Mouse (Mus musculus) spleen, postnatal 36 days (tissue): Measurements from ENCODE around the gene Sdr9c7.
"Not testable (repeated sequence)": the region's sequence is repeated elsewhere in the genome, so short reads cannot be mapped to it uniquely, and the experiment has no call there.

ENCODE experiments used
- DNase-seq, 2 experiments: peaks; one replicate each; pipeline ENCODE4 v3.0.0; 2022; ENCODE audit warnings: low spot score in 2 of 2, mixed read lengths in 1 of 2

Sdr9c7 gene

GRCm38 (mm10) chr10:127898218-127898617 lies at the start of gene Sdr9c7:
Gene Sdr9c7 (plus strand): TSS chr10:127898518.
- DNase-seq: no peak

DNA sequence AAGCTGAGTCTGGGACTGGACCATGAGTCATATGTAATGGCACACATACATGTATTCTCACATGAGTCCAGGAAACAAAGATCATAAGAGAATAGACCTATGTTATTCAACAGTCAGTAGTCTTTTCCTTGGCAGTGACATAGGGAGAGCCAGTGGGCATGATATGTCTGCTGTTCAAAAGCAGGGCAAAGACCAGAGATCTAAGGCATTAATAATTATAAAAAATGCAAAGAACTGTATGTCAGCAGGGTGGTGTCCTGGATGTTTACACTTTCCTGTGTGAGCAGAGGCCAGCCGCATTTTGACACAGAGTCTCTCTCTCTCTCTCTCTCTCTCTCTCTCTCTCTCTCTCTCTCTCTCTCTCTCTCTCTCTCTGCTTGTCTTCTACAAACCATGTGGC lies 48.7 kb upstream of the Sdr9c7 start, which contains the start of gene Rdh19:
Gene Rdh19 (plus strand): TSS at position 301 of the 400 bp plus-strand sequence.
- no peak for DNase-seq

DNA sequence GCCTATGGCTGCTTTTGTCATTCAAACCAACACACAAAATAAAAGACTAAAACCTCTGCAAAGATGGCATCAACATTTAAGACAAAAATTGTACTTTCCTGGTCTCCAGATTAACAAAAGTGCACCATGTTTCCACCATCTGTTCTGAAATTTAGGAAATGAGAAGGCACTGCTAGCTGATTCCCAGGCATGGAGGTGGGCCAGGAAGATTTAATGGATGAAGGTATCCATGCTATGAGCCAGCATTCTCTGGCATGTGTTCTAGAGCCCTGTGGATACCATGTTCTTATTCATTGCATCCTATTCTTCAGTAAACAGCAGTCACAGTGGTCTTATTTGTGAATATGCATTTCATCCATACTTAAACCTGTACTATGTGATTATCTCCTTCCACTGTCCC lies 41.9 kb upstream of the Sdr9c7 start:
- no peak for DNase-seq

DNA sequence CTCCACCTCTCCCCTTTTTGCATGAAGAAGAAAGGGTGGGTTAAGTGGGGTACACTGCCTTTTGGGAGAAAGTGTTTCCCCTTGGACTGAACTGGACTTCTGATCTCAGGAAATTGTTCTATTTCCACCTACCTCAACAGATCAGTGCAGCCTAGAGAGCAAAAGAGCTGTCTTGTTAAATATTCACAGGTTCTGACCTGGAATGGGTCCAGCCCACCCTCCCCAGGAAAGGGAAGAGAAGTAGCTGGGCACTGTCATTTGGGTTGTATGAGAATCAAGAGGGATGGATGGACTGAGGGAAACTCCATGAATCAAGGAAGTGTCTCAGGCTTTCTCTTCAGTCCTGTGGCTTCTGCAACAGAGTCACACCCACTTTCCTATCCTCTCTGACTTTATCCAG lies 33.4 kb upstream of the Sdr9c7 start:
- no peak for DNase-seq

DNA sequence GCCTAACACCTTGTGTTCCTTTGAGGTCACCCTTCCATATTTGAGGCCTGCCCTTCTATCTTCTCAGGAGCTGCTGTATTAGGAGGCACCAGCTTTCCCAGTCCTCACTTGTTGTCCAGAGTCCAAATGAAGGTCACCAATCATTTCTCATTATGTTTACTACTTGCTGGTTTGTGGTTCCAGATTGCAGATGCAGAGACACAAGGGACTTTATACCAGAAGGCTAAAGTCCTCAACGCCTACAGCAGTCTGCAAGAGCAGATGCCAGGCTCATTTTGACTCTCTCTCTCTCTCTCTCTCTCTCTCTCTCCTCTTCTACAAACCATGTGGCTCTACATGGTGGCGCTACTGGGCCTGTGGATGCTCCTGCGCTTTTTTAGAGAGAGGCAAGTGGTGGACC lies 32.1 kb upstream of the Sdr9c7 start, which contains the start of gene Rdh16f2:
Gene Rdh16f2 (plus strand): TSS at position 243 of the 400 bp plus-strand sequence.
- no peak for DNase-seq

DNA sequence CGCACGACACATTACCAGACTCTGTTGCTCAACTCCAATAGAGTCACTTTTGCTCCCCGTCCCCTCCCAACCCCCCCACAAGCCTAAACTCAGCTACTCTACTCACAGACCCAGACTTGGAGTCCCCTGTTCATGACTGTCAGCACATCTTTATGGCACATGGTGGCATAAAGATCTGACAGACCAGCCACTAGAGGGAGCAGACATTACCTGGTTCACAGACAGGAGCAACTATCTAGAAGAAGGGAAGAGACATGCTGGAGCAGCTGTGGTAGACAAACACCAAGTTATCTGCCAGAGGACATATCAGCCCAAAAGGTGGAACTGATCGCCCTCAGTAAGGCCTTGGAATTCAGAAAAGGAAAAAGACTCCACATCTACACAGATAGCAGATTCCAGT lies 25.8 kb upstream of the Sdr9c7 start:
- no peak for DNase-seq

DNA sequence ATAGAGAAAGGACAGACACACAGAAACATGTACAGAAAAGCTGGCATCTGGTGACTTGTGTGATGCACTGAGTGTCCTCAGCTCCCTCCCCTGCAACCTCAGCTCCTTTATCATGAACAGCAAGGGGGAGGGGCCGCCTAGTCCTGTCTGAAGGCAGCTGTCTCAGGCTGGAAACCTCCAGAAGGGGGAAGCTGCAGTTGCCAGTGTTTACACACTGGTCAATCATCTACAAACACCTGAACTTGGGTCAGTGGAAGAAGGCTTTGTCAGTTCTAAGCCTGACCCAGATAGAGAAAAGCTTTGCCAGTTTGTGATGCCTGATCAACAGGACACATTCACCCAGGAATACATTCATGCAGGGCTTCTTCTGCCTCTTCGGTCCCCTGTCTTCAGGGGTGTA lies 20.6 kb upstream of the Sdr9c7 start:
- no peak for DNase-seq

- no peak for DNase-seq
Measured at GRCm38 (mm10) chr10:127878262-127879057, 19.9 kb upstream of the Sdr9c7 start.

- DNase-seq: no peak
Measured at GRCm38 (mm10) chr10:127879155-127879688, 19.1 kb upstream of the Sdr9c7 start.

DNA sequence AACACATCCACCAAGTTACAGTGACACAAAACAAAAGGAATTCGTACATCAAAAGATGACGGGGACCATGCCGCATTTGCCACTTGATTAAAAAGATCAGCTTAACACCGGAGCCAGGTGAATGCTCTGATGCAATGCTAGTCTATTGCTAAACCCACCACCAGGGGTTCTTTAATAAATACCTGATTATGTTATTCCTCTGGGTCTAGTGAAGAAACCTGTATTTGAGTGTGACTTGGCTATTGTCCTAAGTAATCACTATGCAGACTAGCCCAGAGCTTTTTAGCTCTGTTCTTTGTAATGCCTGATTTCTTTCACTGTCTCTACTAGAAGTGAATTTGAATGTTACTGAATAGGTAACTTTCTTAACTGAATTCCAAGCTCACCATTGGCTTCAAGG lies 17.3 kb upstream of the Sdr9c7 start:
- no peak for DNase-seq

DNA sequence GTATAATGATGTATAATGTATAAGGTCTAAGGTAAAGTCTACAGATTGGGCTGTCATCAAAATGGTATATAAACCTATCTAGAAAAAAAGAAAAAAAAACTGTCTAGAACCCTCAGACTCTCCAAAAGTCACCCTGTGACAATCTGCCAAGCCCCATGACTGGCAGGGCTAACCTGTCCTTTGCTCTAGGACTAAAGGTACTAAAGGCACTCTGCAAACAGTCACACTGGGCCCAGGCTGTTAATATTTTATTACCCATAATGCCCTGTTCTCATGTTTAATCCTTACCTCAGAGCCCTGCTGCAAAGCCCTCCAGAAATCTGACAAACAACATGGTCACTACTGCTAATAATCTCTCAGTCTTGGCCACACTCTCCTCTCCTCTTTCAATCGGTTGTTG lies 11.8 kb upstream of the Sdr9c7 start:
- no peak for DNase-seq

DNA sequence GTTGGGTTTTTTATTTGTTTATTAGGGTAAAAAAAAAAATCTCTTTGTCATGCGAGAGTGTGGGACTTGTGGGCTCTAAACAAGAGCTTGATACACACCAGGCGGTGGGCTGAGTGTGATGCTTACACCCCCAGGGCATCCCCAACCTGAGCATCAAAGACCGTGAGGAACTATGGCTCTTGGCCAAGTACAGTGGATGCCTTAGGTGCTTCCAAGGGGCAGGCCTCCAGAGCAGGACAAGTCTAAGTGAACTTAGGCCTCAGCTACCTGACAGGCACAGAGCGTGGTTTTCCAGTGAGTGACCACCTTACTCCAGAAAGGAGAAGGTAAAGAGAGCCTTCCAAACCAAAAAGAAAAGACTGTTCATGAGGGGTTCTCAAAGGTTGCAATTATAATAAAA lies 11.3 kb upstream of the Sdr9c7 start:
- DNase-seq: no peak

DNA sequence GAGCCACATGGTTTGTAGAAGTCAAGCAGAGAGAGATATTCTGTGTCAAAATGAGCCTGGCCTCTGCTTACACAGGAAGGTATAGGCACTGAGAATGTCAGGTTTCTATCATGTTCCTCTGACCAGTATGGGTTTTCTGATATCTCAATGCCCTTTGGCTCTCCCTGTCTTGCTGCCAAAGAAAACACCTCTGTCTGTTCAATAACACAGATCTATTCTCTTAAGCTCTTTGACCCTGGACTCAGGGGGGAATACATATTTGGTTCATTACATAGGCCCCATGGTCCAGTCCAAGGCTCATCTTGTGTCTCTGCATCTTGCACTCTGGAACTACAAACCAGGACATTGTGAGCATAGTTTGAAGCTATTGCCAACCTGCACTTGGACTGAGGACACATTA lies 9.7 kb upstream of the Sdr9c7 start, which contains the start of gene Rdh7:
Gene Rdh7 (minus strand): TSS at position 213 of the 400 bp plus-strand sequence.
- no peak for DNase-seq

DNA sequence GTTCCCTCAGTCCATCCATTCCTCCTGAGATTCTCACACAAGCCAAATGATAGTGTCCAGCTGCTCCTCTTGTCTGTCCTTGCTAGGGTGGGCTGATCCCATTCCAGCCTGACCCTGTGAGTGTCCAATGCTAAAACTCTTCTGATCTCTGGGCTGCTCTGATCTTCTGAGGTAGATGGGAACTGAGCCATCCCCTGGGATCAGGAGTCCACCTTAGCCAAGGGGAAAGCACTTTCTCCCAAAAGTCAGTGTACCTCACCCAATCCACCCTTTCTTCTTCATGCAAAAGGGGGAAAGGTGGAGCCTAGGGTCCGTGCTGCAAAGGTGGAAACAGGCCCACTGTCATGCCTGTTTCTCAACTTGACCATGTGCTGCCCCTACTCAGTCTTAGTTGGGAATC lies 6.8 kb upstream of the Sdr9c7 start:
- no peak for DNase-seq

GRCm38 (mm10) chr10:127893163-127894022 lies 4.9 kb upstream of the Sdr9c7 start:
- DNase-seq: not testable (repeated sequence)

GRCm38 (mm10) chr10:127896705-127897104 lies 1.6 kb upstream of the Sdr9c7 start:
- DNase-seq: no peak

- no peak for DNase-seq
Measured at GRCm38 (mm10) chr10:127897506-127897905, 812 bp upstream of the Sdr9c7 start.

- no peak for DNase-seq
Measured at GRCm38 (mm10) chr10:127899783-127900182, 1.5 kb downstream of the Sdr9c7 start.

GRCm38 (mm10) chr10:127901751-127902150 lies 3.4 kb downstream of the Sdr9c7 start:
- no peak for DNase-seq

GRCm38 (mm10) chr10:127903116-127903515 lies 4.8 kb downstream of the Sdr9c7 start:
- no peak for DNase-seq

DNA sequence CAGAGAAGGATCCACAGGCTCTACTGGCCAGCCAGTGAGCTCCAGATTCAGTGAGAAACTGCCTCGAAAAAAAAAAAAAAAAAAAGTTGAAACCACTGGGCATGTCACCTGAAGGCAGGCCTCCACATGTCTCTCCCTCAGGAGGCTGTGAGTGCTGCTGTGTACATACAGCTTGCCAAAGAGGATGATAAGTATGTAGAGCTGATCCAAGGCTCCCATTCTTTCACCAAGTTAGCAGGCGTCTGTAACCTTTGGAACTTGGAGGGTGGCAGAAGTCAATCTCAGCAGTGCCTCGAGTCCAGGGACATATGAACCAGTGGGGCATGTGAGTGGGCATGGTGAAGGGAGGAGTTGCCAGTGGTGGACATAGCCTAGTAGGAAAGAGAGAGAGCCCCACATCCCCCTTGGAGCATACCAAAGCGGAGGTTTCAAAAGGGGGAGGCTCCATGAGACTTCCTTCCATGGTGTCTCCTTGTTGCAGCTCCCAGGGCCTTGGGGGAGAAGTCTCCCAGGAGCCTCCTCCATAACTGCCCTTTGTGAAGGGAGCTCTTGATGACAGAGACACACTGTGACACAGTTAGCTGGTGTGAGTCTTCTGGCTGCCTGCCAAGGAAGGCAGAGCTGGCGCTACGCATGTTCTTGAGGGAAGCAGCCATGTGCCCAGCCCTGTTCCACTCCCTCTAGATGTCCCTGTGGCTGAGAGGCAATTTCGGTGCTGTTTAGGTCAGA lies 6.6 kb downstream of the Sdr9c7 start:
- DNase-seq: no peak

- no peak for DNase-seq
Measured at GRCm38 (mm10) chr10:127906138-127906537, 7.8 kb downstream of the Sdr9c7 start.
